Mouse (Mus musculus) E14TG2a.4 (cell line): ENCODE results near the gene Qtrt1.
A peak's percentile ranks its signal among the peaks of the same experiment; 100 is the strongest.
"Not testable (repeated sequence)": the region's sequence is repeated elsewhere in the genome, so short reads cannot be mapped to it uniquely, and the experiment has no call there.

ENCODE experiments used
- H3K27me3 ChIP-seq: 2 replicates; pipeline ENCODE4 v1.6.1; 2014; ENCODE audit warnings: low read length, control low read depth; ENCODE audit not compliant: insufficient read depth
- H3K36me3 ChIP-seq: 2 replicates; pipeline ENCODE4 v1.6.1; 2014; ENCODE audit warnings: low read length, control low read depth; ENCODE audit not compliant: insufficient read depth
- H3K4me1 ChIP-seq: replicated peaks from 2 replicates; pipeline ENCODE4 v1.6.1; 2014; ENCODE audit warnings: low read depth, low read length, control low read depth
- H3K4me3 ChIP-seq: replicated peaks from 2 replicates; pipeline ENCODE4 v1.5.1; 2014; ENCODE audit warnings: mild to moderate bottlenecking, low read length
- H3K9me3 ChIP-seq: 2 replicates; pipeline ENCODE4 v1.6.1; 2014; ENCODE audit warnings: low read length, control low read depth
- CTCF ChIP-seq: conservative IDR thresholded peaks from 2 replicates; pipeline ENCODE4 v1.5.1; 2014; ENCODE audit warnings: low read length
- NANOG ChIP-seq: IDR thresholded peaks from 2 replicates; pipeline ENCODE4 v1.6.1; 2014; ENCODE audit warnings: borderline replicate concordance, low read length, mixed read lengths
- POU5F1 ChIP-seq: IDR thresholded peaks from 2 replicates; pipeline ENCODE4 v1.6.1; 2014; ENCODE audit warnings: low read length, borderline replicate concordance

Gene Qtrt1

GRCm38 (mm10) chr9:21456930-21457634 lies 45.4 kb downstream of the Qtrt1 start:
- Histone ChIP-seq H3K27me3 (no peaks in the 10 kb centered on the region), H3K36me3 (peaks cover 37% of the 10 kb centered on the region), H3K9me3 (no peaks in the 10 kb centered on the region), H3K4me1 (peaks cover 98% of the 10 kb centered on the region), H3K4me3 (peak overlapping the region; percentile 60)
- TF ChIP-seq POU5F1 (no peak), NANOG (no peak), CTCF (no peak)

GRCm38 (mm10) chr9:21458821-21459220 lies 47.2 kb downstream of the Qtrt1 start:
- Histone ChIP-seq H3K36me3 (peaks cover 52% of the 10 kb centered on the region), H3K27me3 (no peaks in the 10 kb centered on the region)

GRCm38 (mm10) chr9:21460400-21460940 lies 48.8 kb downstream of the Qtrt1 start:
- TF ChIP-seq POU5F1: no peak
- no peaks in the 10 kb centered on the region for H3K27me3 ChIP-seq
- H3K4me3 ChIP-seq: no peak overlapping the region
- peaks cover 67% of the 10 kb centered on the region for H3K36me3 ChIP-seq
- H3K4me1 ChIP-seq: peaks cover 94% of the 10 kb centered on the region
- no peaks in the 10 kb centered on the region for H3K9me3 ChIP-seq

More at GRCm38 (mm10) chr9:21458821-21459220, 47.2 kb downstream of the Qtrt1 start:
- Histone ChIP-seq H3K4me3 (peak overlapping the region; percentile 37; the same call in 1 of the 2 replicates), H3K9me3 (no peaks in the 10 kb centered on the region), H3K4me1 (peaks cover 98% of the 10 kb centered on the region)
- TF ChIP-seq CTCF: no peak
- TF ChIP-seq NANOG: no peak
- no peak for TF ChIP-seq POU5F1

- Histone ChIP-seq H3K4me1 (peaks cover 90% of the 10 kb centered on the region), H3K4me3 (no peak overlapping the region), H3K9me3 (no peaks in the 10 kb centered on the region), H3K27me3 (no peaks in the 10 kb centered on the region), H3K36me3 (peaks cover 91% of the 10 kb centered on the region)
- no peak for TF ChIP-seq CTCF
Observed at GRCm38 (mm10) chr9:21463138-21463590, 51.5 kb downstream of the Qtrt1 start.

GRCm38 (mm10) chr9:21463766-21464564 lies 52.3 kb downstream of the Qtrt1 start:
- no peaks in the 10 kb centered on the region for H3K9me3 ChIP-seq
- H3K4me1 ChIP-seq: peaks cover 86% of the 10 kb centered on the region
- H3K4me3 ChIP-seq: no peak overlapping the region
- H3K36me3 ChIP-seq: peaks cover 91% of the 10 kb centered on the region
- TF ChIP-seq POU5F1 (no peak), NANOG (no peak)
- H3K27me3 ChIP-seq: no peaks in the 10 kb centered on the region

- H3K36me3 ChIP-seq: peaks cover 92% of the 10 kb centered on the region
- H3K4me3 ChIP-seq: not testable (repeated sequence)
Observed at GRCm38 (mm10) chr9:21464565-21464928, 52.9 kb downstream of the Qtrt1 start.

GRCm38 (mm10) chr9:21469032-21470024 lies 57.7 kb downstream of the Qtrt1 start:
- H3K4me1 ChIP-seq: peaks cover 73% of the 10 kb centered on the region
- no peak overlapping the region for H3K4me3 ChIP-seq
- TF ChIP-seq NANOG (no peak), CTCF (peak; percentile 50)
- H3K27me3 ChIP-seq: no peaks in the 10 kb centered on the region
- peaks cover 94% of the 10 kb centered on the region for H3K36me3 ChIP-seq
- H3K9me3 ChIP-seq: no peaks in the 10 kb centered on the region

More at GRCm38 (mm10) chr9:21464565-21464928, 52.9 kb downstream of the Qtrt1 start:
- H3K4me1 ChIP-seq: peaks cover 85% of the 10 kb centered on the region
- not testable (repeated sequence) for H3K27me3 ChIP-seq, H3K9me3 ChIP-seq
